Mouse (Mus musculus) thymus, adult 2 months (tissue): Measurements from ENCODE around the gene Hes5. TPM values are rescaled to one million over a fixed set of nuclear protein-coding genes. Genes with fewer than 3 reads are reported as not detected.

Experiments
- DNase-seq: peaks from one replicate; pipeline ENCODE4 v3.0.0; 2021
- H3K27ac ChIP-seq: fragments of 200-500 bp; 2 replicates; pipeline ENCODE4 v1.5.1; 2012; ENCODE audit warnings: low read length, control low read depth; ENCODE audit not compliant: control insufficient read depth, insufficient read depth
- H3K27me3 ChIP-seq: fragments of 200-500 bp; 2 replicates; pipeline ENCODE4 v1.6.1; 2012; ENCODE audit warnings: mild to moderate bottlenecking, low read length, moderate library complexity, mixed read lengths; ENCODE audit not compliant: control insufficient read depth, insufficient read depth
- H3K36me3 ChIP-seq: fragments of 200-500 bp; 2 replicates; pipeline ENCODE4 v1.6.1; 2012; ENCODE audit warnings: mild to moderate bottlenecking, low read length, moderate library complexity; ENCODE audit not compliant: control insufficient read depth, insufficient read depth
- H3K4me1 ChIP-seq: fragments of 200-500 bp; replicated peaks from 2 replicates; pipeline ENCODE4 v1.6.1; 2012; ENCODE audit warnings: low read length; ENCODE audit not compliant: control insufficient read depth, insufficient read depth
- H3K4me3 ChIP-seq: fragments of 200-500 bp; 2 replicates; pipeline ENCODE4 v1.5.1; 2012; ENCODE audit warnings: mild to moderate bottlenecking, low read length, control low read depth, moderate library complexity; ENCODE audit not compliant: control insufficient read depth, insufficient read depth
- CTCF ChIP-seq: fragments of 200-500 bp; IDR thresholded peaks from 2 replicates; pipeline ENCODE4 v1.5.1; 2012; ENCODE audit warnings: mild to moderate bottlenecking, control low read depth, low read length, moderate library complexity, borderline replicate concordance; ENCODE audit not compliant: control insufficient read depth, poor library complexity, insufficient read depth; ENCODE audit errors: extremely low read depth
- POLR2A ChIP-seq: fragments of 200-500 bp; IDR thresholded peaks from 2 replicates; pipeline ENCODE4 v1.6.1; 2012; ENCODE audit warnings: mild to moderate bottlenecking, low read length, control low read depth, moderate library complexity; ENCODE audit not compliant: control insufficient read depth, poor library complexity, insufficient read depth; ENCODE audit errors: extremely low read depth
- WGBS: fragments of 180-500 bp; shearing (Covaris S2); methylation state at CpG from one replicate; pipeline ENCODE4 v1.1.7; 2018; 5-methylcytosine and 5-hydroxymethylcytosine counted together
- polyA plus RNA-seq: library from polyadenylated mRNA; depleted of rRNA; stranded (reverse); fragments of >200 nt; gene quantifications from 2 replicates; pipeline ENCODE4 v1.2.3, GENCODE M21; 2012

Hes5 gene
- polyA plus RNA-seq, 1 experiment = 5.6 TPM

GRCm38 (mm10) chr4:154941831-154942230 lies 18.9 kb upstream of the Hes5 start:
- WGBS = 92% methylated on average over 5 of the region's 5 CpGs
- Histone ChIP-seq H3K4me3 (no peak overlapping the region), H3K4me1 (peaks cover 19% of the 10 kb centered on the region), H3K27me3 (no peaks in the 10 kb centered on the region), H3K27ac (no peak overlapping the region), H3K36me3 (no peaks in the 10 kb centered on the region)
- no peak for DNase-seq
- no peak for TF ChIP-seq POLR2A
- TF ChIP-seq CTCF = no peak

- TF ChIP-seq POLR2A (no peak), CTCF (no peak)
- Histone ChIP-seq H3K27me3 (no peaks in the 10 kb centered on the region), H3K4me3 (no peak overlapping the region), H3K27ac (peak overlapping the region; percentile 55; the same call in 1 of the 2 replicates), H3K36me3 (no peaks in the 10 kb centered on the region), H3K4me1 (peaks cover 16% of the 10 kb centered on the region)
- no peak for DNase-seq
- 64% methylated on average over 10 of the region's 10 CpGs for WGBS
These were observed 17.9 kb upstream of the Hes5 start for GRCm38 (mm10) chr4:154942632-154943322.

- TF ChIP-seq POLR2A (no peak), CTCF (no peak)
These were observed 17.2 kb upstream of the Hes5 start for GRCm38 (mm10) chr4:154943323-154944039.

GRCm38 (mm10) chr4:154944121-154944590 lies 16.6 kb upstream of the Hes5 start:
- 24% methylated on average over 2 of the region's 2 CpGs for WGBS
- Histone ChIP-seq H3K4me1 (peaks cover 9% of the 10 kb centered on the region), H3K4me3 (no peak overlapping the region)

More at GRCm38 (mm10) chr4:154943323-154944039, 17.2 kb upstream of the Hes5 start:
- Histone ChIP-seq H3K4me1 (peaks cover 10% of the 10 kb centered on the region), H3K36me3 (no peaks in the 10 kb centered on the region), H3K27ac (peak overlapping the region; percentile 55; the same call in 1 of the 2 replicates), H3K4me3 (no peak overlapping the region), H3K27me3 (no peaks in the 10 kb centered on the region)
- DNase-seq = no peak
- WGBS = 92% methylated on average over 6 of the region's 6 CpGs

GRCm38 (mm10) chr4:154946319-154946718 lies 14.4 kb upstream of the Hes5 start:
- DNase-seq = no peak
- Histone ChIP-seq H3K4me1 (peaks cover 9% of the 10 kb centered on the region), H3K36me3 (no peaks in the 10 kb centered on the region), H3K27me3 (no peaks in the 10 kb centered on the region; the same call in 1 of the 2 replicates), H3K4me3 (no peak overlapping the region), H3K27ac (no peak overlapping the region)
- WGBS = 45% methylated on average over 8 of the region's 8 CpGs
- TF ChIP-seq POLR2A (no peak), CTCF (no peak)

More at GRCm38 (mm10) chr4:154944121-154944590, 16.6 kb upstream of the Hes5 start:
- peak; percentile 81 for DNase-seq
- no peak for TF ChIP-seq POLR2A
- peak; percentile 62; the same call in 1 of the 2 replicates for TF ChIP-seq CTCF
- Histone ChIP-seq H3K36me3 (no peaks in the 10 kb centered on the region), H3K27ac (peak overlapping the region; percentile 35; the same call in 1 of the 2 replicates), H3K27me3 (no peaks in the 10 kb centered on the region)
